Mouse (Mus musculus): ENCODE measurements around the gene Dnal1.

- TF ChIP-seq CTCF (conservative IDR thresholded peaks at IDR 0.05; ENCODE audit: insufficient read depth, insufficient read length, low read depth, low read length), result no peak
- TF ChIP-seq POLR2A (IDR thresholded peaks at IDR 0.05; ENCODE audit: low read depth, low read length), result no peak
Measured at GRCm38 (mm10) chr12:84068986-84069385, 45.2 kb upstream of the Dnal1 start, which contains the start of gene Acot5.
